Comparison of ENCODE assay signal across 9 mouse cellular contexts in genomic region chr1:63213478-63214270, GRCm38 (mm10). TPM values are rescaled to one million over a fixed set of nuclear protein-coding genes. Genes with fewer than 3 reads are reported as not detected.
DNase-seq lines count a peak whose midpoint lies in the region; ATAC-seq and TF ChIP-seq lines count a peak whose summit lies in the region.
"Had no signal": no experiment of that assay in that cellular context is flagged by ENCODE, and none has a peak within 500 bp of the region (broad histone marks: within the 10 kb centered on the region; RNA-seq: fewer than 3 reads in every experiment).

No protein-coding gene starts in this region.

- H3K4me3 ChIP-seq in intestine, embryonic 14.5 days (ENCODE audit: low read depth, low read length) = no peak overlapping the region
- no peak overlapping the region for H3K4me3 ChIP-seq in intestine, postnatal 0 days (ENCODE audit: low read depth, low read length)
- H3K4me3 ChIP-seq in forebrain, embryonic 16.5 days (replicated peaks; ENCODE audit: low read length) = peak overlapping the region; percentile 23
- H3K4me3 ChIP-seq in midbrain, embryonic 13.5 days (replicated peaks) = peak overlapping the region; percentile 24

- no peak for ATAC-seq in intestine, embryonic 14.5 days (replicated peaks; ENCODE audit: low FRiP score, low TSS enrichment, low read depth)
- no peak for ATAC-seq in intestine, postnatal 0 days
- ATAC-seq in forebrain, embryonic 16.5 days = peak; percentile 57; the same call in 1 of the 2 replicates
- peak; percentile 76 for ATAC-seq in midbrain, embryonic 13.5 days

- no peaks in the 10 kb centered on the region for H3K27me3 ChIP-seq in intestine, embryonic 14.5 days (replicated peaks; ENCODE audit: control insufficient read depth, insufficient read depth, low read length)
- peaks cover 4% of the 10 kb centered on the region; the same call in 1 of the 2 replicates for H3K27me3 ChIP-seq in intestine, postnatal 0 days (replicated peaks; ENCODE audit: control insufficient read depth, insufficient read depth, low read length)
- 0 out of 2 replicates have a peak, but pooled peaks cover 2% of the 10 kb centered on the region for H3K27me3 ChIP-seq in forebrain, embryonic 16.5 days (replicated peaks; ENCODE audit: control insufficient read depth, insufficient read depth, low read length)
- H3K27me3 ChIP-seq in midbrain, embryonic 13.5 days = no peaks in the 10 kb centered on the region

- H3K4me2 ChIP-seq in intestine, embryonic 14.5 days (ENCODE audit: low read length) = peak overlapping the region; percentile 16; the same call in 1 of the 2 replicates
- H3K4me2 ChIP-seq in intestine, postnatal 0 days (replicated peaks; ENCODE audit: low read depth) = no peak overlapping the region
- H3K4me2 ChIP-seq in forebrain, embryonic 16.5 days (ENCODE audit: low read length) = peak overlapping the region; percentile 49
- H3K4me2 ChIP-seq in midbrain, embryonic 13.5 days (replicated peaks) = peak overlapping the region; percentile 50

- H3K27ac ChIP-seq in intestine, embryonic 14.5 days (ENCODE audit: low read depth) = no peak overlapping the region
- no peak overlapping the region for H3K27ac ChIP-seq in intestine, postnatal 0 days (ENCODE audit: low read depth, low read length)
- no peak overlapping the region for H3K27ac ChIP-seq in forebrain, embryonic 16.5 days (ENCODE audit: low read length)
- peak overlapping the region; percentile 79 for H3K27ac ChIP-seq in midbrain, embryonic 13.5 days

- 26% methylated on average over 22 of the region's 22 CpGs for WGBS in intestine, embryonic 14.5 days
- WGBS in intestine, postnatal 0 days = 26% methylated on average over 22 of the region's 22 CpGs
- 15% methylated on average over 22 of the region's 22 CpGs for WGBS in forebrain, embryonic 16.5 days
- WGBS in midbrain, embryonic 13.5 days = 13% methylated on average over 22 of the region's 22 CpGs

- H3K9ac ChIP-seq in intestine, embryonic 14.5 days (ENCODE audit: low read length) = no peak overlapping the region
- H3K9ac ChIP-seq in intestine, postnatal 0 days (ENCODE audit: low read depth, low read length) = no peak overlapping the region
- H3K9ac ChIP-seq in forebrain, embryonic 16.5 days (replicated peaks; ENCODE audit: low read depth, low read length) = peak overlapping the region; percentile 42; the same call in 1 of the 2 replicates
- H3K9ac ChIP-seq in midbrain, embryonic 13.5 days (replicated peaks) = peak overlapping the region; percentile 44; the same call in 1 of the 2 replicates

- DNase-seq in intestine, embryonic 14.5 days (ENCODE audit: low spot score) = peak; percentile 59
- peak; percentile 53 for DNase-seq in brain, adult 2 months (ENCODE audit: low read depth, low spot score)
- DNase-seq in cerebellum, postnatal 14 days = no peak
- no peak for DNase-seq in gastrocnemius, postnatal 14 days
- DNase-seq in kidney, adult 18-20 months = no peak
- DNase-seq: spleen, adult 18-20 months had no signal

- no peak for TF ChIP-seq CTCF in intestine, postnatal 0 days (IDR thresholded peaks at IDR 0.05; ENCODE audit: low read depth)

- no peaks in the 10 kb centered on the region; the same call in 1 of the 2 replicates for H3K4me1 ChIP-seq in intestine, embryonic 14.5 days (replicated peaks; ENCODE audit: control insufficient read depth, insufficient read depth, low read length)
- H3K4me1 ChIP-seq in intestine, postnatal 0 days (replicated peaks; ENCODE audit: control insufficient read depth, insufficient read depth, low read length) = no peaks in the 10 kb centered on the region
- H3K4me1 ChIP-seq in forebrain, embryonic 16.5 days (replicated peaks; ENCODE audit: control insufficient read depth, insufficient read depth, low read length) = peaks cover 7% of the 10 kb centered on the region
- H3K4me1 ChIP-seq in midbrain, embryonic 13.5 days (replicated peaks) = peaks cover 19% of the 10 kb centered on the region

- no peaks in the 10 kb centered on the region for H3K9me3 ChIP-seq in intestine, embryonic 14.5 days (ENCODE audit: control insufficient read depth, low read length)
- H3K9me3 ChIP-seq in intestine, postnatal 0 days (ENCODE audit: control insufficient read depth) = no peaks in the 10 kb centered on the region
- no peaks in the 10 kb centered on the region for H3K9me3 ChIP-seq in forebrain, embryonic 16.5 days (ENCODE audit: control insufficient read depth, low read length)
- H3K9me3 ChIP-seq in midbrain, embryonic 13.5 days = no peaks in the 10 kb centered on the region

- intact Hi-C loops in gastrocnemius, postnatal 14 days (cut with DNase I; ENCODE audit: low total_unique reads) = no loop called here

- no peaks in the 10 kb centered on the region for H3K36me3 ChIP-seq in intestine, embryonic 14.5 days (ENCODE audit: control insufficient read depth, insufficient read depth, low read length)
- no peaks in the 10 kb centered on the region for H3K36me3 ChIP-seq in intestine, postnatal 0 days (ENCODE audit: control insufficient read depth, insufficient read depth)
- H3K36me3 ChIP-seq in forebrain, embryonic 16.5 days (ENCODE audit: control insufficient read depth, insufficient read depth) = no peaks in the 10 kb centered on the region
- H3K36me3 ChIP-seq in midbrain, embryonic 13.5 days = no peaks in the 10 kb centered on the region

RNA-seq across cellular contexts. Expression of gene Gpr1, which starts 0.7 kb away (rescaled TPM):
- polyA plus RNA-seq in intestine, embryonic 14.5 days (2014; fragmentation: Nextera tagmentation; extraction: Ambion mirVana) = 0.09 TPM in 1 of 2 replicates, not detected in the other
- 0.08 TPM in 2 replicates for polyA plus RNA-seq in intestine, postnatal 0 days (2015; fragmentation: Nextera tagmentation; extraction: Ambion mirVana)
- 0.36 and 0.56 TPM in 2 replicates for polyA plus RNA-seq in forebrain, embryonic 16.5 days (2015; fragmentation: Nextera tagmentation; extraction: Ambion mirVana)
- 0.43 and 0.70 TPM in 2 replicates for polyA plus RNA-seq in midbrain, embryonic 13.5 days (2015; fragmentation: Nextera tagmentation; extraction: Ambion mirVana)
- under 1 TPM; 0.53 to 0.69 TPM for total RNA-seq in gastrocnemius, postnatal 14 days (2021)

RNA-seq across cellular contexts. Expression of gene Ndufs1, which starts 37.0 kb away (rescaled TPM):
- 140 and 146 TPM in 2 replicates for polyA plus RNA-seq in intestine, embryonic 14.5 days (2014; fragmentation: Nextera tagmentation; extraction: Ambion mirVana)
- polyA plus RNA-seq in intestine, postnatal 0 days (2015; fragmentation: Nextera tagmentation; extraction: Ambion mirVana) = 124 and 129 TPM in 2 replicates
- 125 and 128 TPM in 2 replicates for polyA plus RNA-seq in forebrain, embryonic 16.5 days (2015; fragmentation: Nextera tagmentation; extraction: Ambion mirVana)
- polyA plus RNA-seq in midbrain, embryonic 13.5 days (2015; fragmentation: Nextera tagmentation; extraction: Ambion mirVana) = 134 and 143 TPM in 2 replicates
- 100 to 1,000 TPM; 328 to 405 TPM for total RNA-seq in gastrocnemius, postnatal 14 days (2021)

RNA-seq across cellular contexts. Expression of gene Eef1b2, which starts 37.0 kb away (rescaled TPM):
- polyA plus RNA-seq in intestine, embryonic 14.5 days (2014; fragmentation: Nextera tagmentation; extraction: Ambion mirVana) = 798 and 813 TPM in 2 replicates
- polyA plus RNA-seq in intestine, postnatal 0 days (2015; fragmentation: Nextera tagmentation; extraction: Ambion mirVana) = 316 and 324 TPM in 2 replicates
- polyA plus RNA-seq in forebrain, embryonic 16.5 days (2015; fragmentation: Nextera tagmentation; extraction: Ambion mirVana) = 423 and 472 TPM in 2 replicates
- polyA plus RNA-seq in midbrain, embryonic 13.5 days (2015; fragmentation: Nextera tagmentation; extraction: Ambion mirVana) = 462 and 473 TPM in 2 replicates
- 100 to 1,000 TPM; 386 to 417 TPM for total RNA-seq in gastrocnemius, postnatal 14 days (2021)

RNA-seq across cellular contexts. Expression of gene Zdbf2, which starts 59.4 kb away (rescaled TPM):
- 7.5 and 9.6 TPM in 2 replicates for polyA plus RNA-seq in intestine, embryonic 14.5 days (2014; fragmentation: Nextera tagmentation; extraction: Ambion mirVana)
- 1.8 and 1.9 TPM in 2 replicates for polyA plus RNA-seq in intestine, postnatal 0 days (2015; fragmentation: Nextera tagmentation; extraction: Ambion mirVana)
- polyA plus RNA-seq in forebrain, embryonic 16.5 days (2015; fragmentation: Nextera tagmentation; extraction: Ambion mirVana) = 24.4 and 29.0 TPM in 2 replicates
- 47.9 and 49.6 TPM in 2 replicates for polyA plus RNA-seq in midbrain, embryonic 13.5 days (2015; fragmentation: Nextera tagmentation; extraction: Ambion mirVana)
- 10 to 100 TPM; 10.1 to 14.1 TPM for total RNA-seq in gastrocnemius, postnatal 14 days (2021)

Comparison
In these comparisons a context has a peak if more than half of its experiments do, and no peak if none do; other contexts are left out.
1. ATAC-seq: peak in forebrain, embryonic 16.5 days (single experiment) and midbrain, embryonic 13.5 days (single experiment); none in intestine, embryonic 14.5 days (single experiment) and intestine, postnatal 0 days (single experiment).
2. DNase-seq: peak in intestine, embryonic 14.5 days (single experiment) and brain, adult 2 months (single experiment); none in cerebellum, postnatal 14 days (0 of 2), gastrocnemius, postnatal 14 days (single experiment) and kidney, adult 18-20 months (single experiment).
3. H3K4me3 ChIP-seq: peak in forebrain, embryonic 16.5 days (single experiment) and midbrain, embryonic 13.5 days (single experiment); none in intestine, embryonic 14.5 days (single experiment) and intestine, postnatal 0 days (single experiment).
4. H3K9ac ChIP-seq: peak in forebrain, embryonic 16.5 days (single experiment) and midbrain, embryonic 13.5 days (single experiment); none in intestine, embryonic 14.5 days (single experiment) and intestine, postnatal 0 days (single experiment).